Mouse (Mus musculus): ENCODE measurements around the gene Tnks2. TPM values are rescaled to one million over a fixed set of nuclear protein-coding genes. Genes with fewer than 3 reads are reported as not detected.

The Tnks2 gene
- polyA plus RNA-seq (2015; fragmentation: Illumina TruSeq; extraction: RNeasy Lipid Tissue Mini Kit (QIAGEN cat#74804); ENCODE audit: low read depth, low replicate concordance) = 69.8 TPM

GRCm38 (mm10) chr19:36833788-36834531, at the start of gene Tnks2:
TSS of gene Tnks2 (plus strand) at chr19:36834232.

GRCm38 (mm10) chr19:36919466-36919865, 85.4 kb downstream of the Tnks2 start, which contains the start of gene Fgfbp3:
TSS of gene Fgfbp3 (minus strand) at chr19:36919615.

GRCm38 (mm10) chr19:36925671-36926552, 91.9 kb downstream of the Tnks2 start, which contains the start of gene Btaf1:
TSS of gene Btaf1 (plus strand) at chr19:36926079.

Other genes starting within 250 kb of the Tnks2 start
- gene Ppp1r3c, start 97.6 kb upstream of the Tnks2 start, polyA plus RNA-seq (2015; fragmentation: Illumina TruSeq; extraction: RNeasy Lipid Tissue Mini Kit (QIAGEN cat#74804); ENCODE audit: low read depth, low replicate concordance) = 51.6 TPM
- gene Fgfbp3, start 85.4 kb downstream of the Tnks2 start, polyA plus RNA-seq (2015; fragmentation: Illumina TruSeq; extraction: RNeasy Lipid Tissue Mini Kit (QIAGEN cat#74804); ENCODE audit: low read depth, low replicate concordance) = 8.9 TPM
- gene Btaf1, start 91.8 kb downstream of the Tnks2 start, polyA plus RNA-seq (2015; fragmentation: Illumina TruSeq; extraction: RNeasy Lipid Tissue Mini Kit (QIAGEN cat#74804); ENCODE audit: low read depth, low replicate concordance) = 17.0 TPM

Measured in brain, adult 10 weeks (tissue).